Mouse (Mus musculus) midbrain, postnatal 0 days (tissue): ENCODE data around the gene Nkx1-2. TPM values are rescaled to one million over a fixed set of nuclear protein-coding genes. Genes with fewer than 3 reads are reported as not detected.
A peak's percentile ranks its signal among the peaks of the same experiment; 100 is the strongest.

ENCODE experiments used
- ATAC-seq: fragments of 200-750 bp; cut with Nextera tagmentation; 2 replicates; pipeline ENCODE4 v1.8.0; 2017; ENCODE audit warnings: moderate number of reproducible peaks, mild to moderate bottlenecking, moderate TSS enrichment, moderate library complexity; ENCODE audit not compliant: low FRiP score
- DNase-seq: peaks from one replicate; pipeline ENCODE4 v3.0.0-alpha.2; 2015; ENCODE audit warnings: low spot score
- H3K27ac ChIP-seq: fragments of 300-500 bp; sonication (generic); 2 replicates; pipeline ENCODE4 v1.5.1; 2014; ENCODE audit warnings: low read depth, mild to moderate bottlenecking, low read length, mixed read lengths
- H3K27me3 ChIP-seq: fragments of 300-500 bp; sonication (generic); 2 replicates; pipeline ENCODE4 v1.6.1; 2014; ENCODE audit warnings: low read length, control low read depth, mixed read lengths; ENCODE audit not compliant: insufficient read depth
- H3K36me3 ChIP-seq: fragments of 300-500 bp; sonication (generic); 2 replicates; pipeline ENCODE4 v1.6.1; 2014; ENCODE audit warnings: low read length, control low read depth, mixed read lengths; ENCODE audit not compliant: insufficient read depth
- H3K4me1 ChIP-seq: fragments of 300-500 bp; sonication (generic); 2 replicates; pipeline ENCODE4 v1.6.1; 2014; ENCODE audit warnings: mild to moderate bottlenecking, control low read depth, antibody characterized with exemption, low read length, mixed read lengths; ENCODE audit not compliant: insufficient read depth
- H3K4me2 ChIP-seq: fragments of 300-500 bp; sonication (generic); 2 replicates; pipeline ENCODE4 v1.6.1; 2014; ENCODE audit warnings: low read depth, mild to moderate bottlenecking, low read length, mixed read lengths; ENCODE audit not compliant: poor library complexity, severe bottlenecking
- H3K4me3 ChIP-seq: fragments of 300-500 bp; sonication (generic); 2 replicates; pipeline ENCODE4 v1.5.1; 2014; ENCODE audit warnings: low read depth, mild to moderate bottlenecking, low read length, moderate library complexity
- H3K9ac ChIP-seq: fragments of 300-500 bp; sonication (generic); replicated peaks from 2 replicates; pipeline ENCODE4 v1.6.1; 2014; ENCODE audit warnings: mild to moderate bottlenecking, low read length, moderate library complexity, mixed read lengths; ENCODE audit not compliant: poor library complexity, severe bottlenecking
- H3K9me3 ChIP-seq: fragments of 300-500 bp; sonication (generic); 2 replicates; pipeline ENCODE4 v1.6.1; 2016; ENCODE audit warnings: low read length, control low read depth
- CTCF ChIP-seq: IDR thresholded peaks from 2 replicates; pipeline ENCODE4 v1.5.1; 2016; ENCODE audit warnings: antibody characterized with exemption, mild to moderate bottlenecking
- WGBS: fragments of 180-500 bp; shearing (Covaris S2); extraction: QIAGEN DNeasy Blood & Tissue Kit; methylation state at CpG from one replicate; pipeline ENCODE4 v1.1.7; 2014; 5-methylcytosine and 5-hydroxymethylcytosine counted together
- polyA plus RNA-seq: library from polyadenylated mRNA; unstranded; fragments of >200 nt; fragmentation: Nextera tagmentation; extraction: Ambion mirVana; gene quantifications from 2 replicates; pipeline ENCODE4 v1.2.1, GENCODE M21; 2015
- total RNA-seq: library from RNA; depleted of rRNA; stranded (reverse); fragments of >200 nt; gene quantifications from 2 replicates; pipeline ENCODE4 v1.2.3, GENCODE M21; 2014

Gene Nkx1-2
- total and polyA plus RNA-seq, 2 experiments from 2014 or later: 0.10 to 0.60 TPM

DNA sequence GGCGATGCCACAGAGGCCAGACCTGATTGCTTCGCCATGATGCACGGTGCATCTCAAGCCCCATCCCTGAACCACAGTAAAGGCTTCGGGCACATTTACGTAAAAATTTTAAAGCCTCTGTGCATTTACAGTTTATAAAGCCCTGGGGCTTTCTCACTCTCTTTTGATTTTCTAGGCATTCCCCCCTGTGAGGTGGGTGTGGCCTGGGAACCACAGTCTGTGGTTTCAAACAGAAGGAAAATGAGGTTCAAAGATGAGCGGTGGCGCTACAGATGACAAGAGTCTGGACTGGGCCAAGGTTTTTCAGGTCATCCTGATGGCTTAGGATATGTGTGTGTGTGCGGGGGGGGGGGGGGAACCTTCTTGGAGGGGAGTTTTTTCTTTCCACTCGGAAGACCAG, 589 bp upstream of the Nkx1-2 start:
- DNase-seq (no peak), ATAC-seq (no peak)
- no peak for TF ChIP-seq CTCF
- no peak overlapping the region for H3K9ac ChIP-seq
- H3K4me3 ChIP-seq: peak overlapping the region; percentile 32
- no peaks in the 10 kb centered on the region for H3K36me3 ChIP-seq
- no peaks in the 10 kb centered on the region; the same call in none of the 2 replicates for H3K4me1 ChIP-seq
- peak overlapping the region; percentile 77 for H3K4me2 ChIP-seq
- WGBS: 3% methylated on average over 9 of the region's 9 CpGs
- peaks cover 63% of the 10 kb centered on the region for H3K27me3 ChIP-seq
- H3K27ac ChIP-seq: no peak overlapping the region
- H3K9me3 ChIP-seq: no peaks in the 10 kb centered on the region

- ATAC-seq (no peak), DNase-seq (no peak)
- peak overlapping the region; percentile 37 for H3K4me3 ChIP-seq
- H3K27me3 ChIP-seq: peaks cover 64% of the 10 kb centered on the region
- no peaks in the 10 kb centered on the region for H3K36me3 ChIP-seq
- H3K9me3 ChIP-seq: no peaks in the 10 kb centered on the region
- H3K9ac ChIP-seq: peak overlapping the region; percentile 14; the same call in 1 of the 2 replicates
- no peaks in the 10 kb centered on the region; the same call in none of the 2 replicates for H3K4me1 ChIP-seq
- no peak for TF ChIP-seq CTCF
- peak overlapping the region; percentile 88 for H3K4me2 ChIP-seq
- H3K27ac ChIP-seq: no peak overlapping the region
- under 1% methylated on average over 43 of the region's 60 CpGs for WGBS
Observed at GRCm38 (mm10) chr7:132597251-132598041, 2.0 kb downstream of the Nkx1-2 start.

DNA sequence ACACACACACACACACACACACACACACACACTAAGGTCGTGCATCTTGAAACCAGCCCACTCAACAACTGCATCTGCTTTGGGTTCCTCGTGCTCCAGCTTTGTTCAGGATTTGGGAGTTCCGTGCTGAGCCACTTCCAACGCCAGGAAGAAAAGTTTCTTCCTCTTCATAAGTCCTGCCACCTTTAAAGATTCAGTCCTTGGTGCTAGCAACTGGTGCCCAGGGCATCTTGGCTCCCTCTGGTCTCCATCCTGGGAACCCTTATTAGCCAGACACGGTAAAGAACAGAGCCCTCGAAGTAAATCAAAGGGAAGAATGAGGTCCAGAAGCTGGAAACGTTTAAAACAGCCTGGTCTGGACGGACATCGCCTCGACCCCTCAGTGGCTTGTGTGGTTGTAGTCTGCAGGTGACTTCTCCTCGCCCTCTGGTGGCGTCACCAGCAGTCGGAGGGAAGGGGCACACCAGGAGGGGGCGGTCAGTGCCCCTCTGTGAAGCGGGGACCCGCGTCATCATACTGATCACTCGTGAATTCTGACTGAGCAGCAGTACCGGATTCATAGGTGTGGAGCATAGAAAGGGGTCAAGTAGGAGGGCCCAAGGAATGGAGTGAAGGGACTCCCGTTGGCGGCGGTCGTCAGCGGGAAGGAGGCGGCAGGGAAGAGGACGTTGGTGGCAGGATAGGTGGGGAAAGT, 2.7 kb downstream of the Nkx1-2 start:
- Histone ChIP-seq H3K4me1 (no peaks in the 10 kb centered on the region; the same call in none of the 2 replicates), H3K9me3 (no peaks in the 10 kb centered on the region), H3K36me3 (no peaks in the 10 kb centered on the region), H3K4me2 (peak overlapping the region; percentile 88), H3K9ac (no peak overlapping the region), H3K4me3 (peak overlapping the region; percentile 37), H3K27me3 (peaks cover 57% of the 10 kb centered on the region), H3K27ac (no peak overlapping the region)
- DNase-seq (no peak), ATAC-seq (no peak)
- 9% methylated on average over 22 of the region's 26 CpGs for WGBS
- TF ChIP-seq CTCF: peak; percentile 53

- H3K4me2 ChIP-seq: no peak overlapping the region
- H3K36me3 ChIP-seq: no peaks in the 10 kb centered on the region
- H3K9me3 ChIP-seq: no peaks in the 10 kb centered on the region
- H3K4me1 ChIP-seq: no peaks in the 10 kb centered on the region; the same call in none of the 2 replicates
- H3K4me3 ChIP-seq: no peak overlapping the region
- H3K9ac ChIP-seq: no peak overlapping the region
- DNase-seq: no peak
- no peak overlapping the region for H3K27ac ChIP-seq
- 90% methylated on average over 3 of the region's 3 CpGs for WGBS
- TF ChIP-seq CTCF: no peak
- ATAC-seq: no peak
- H3K27me3 ChIP-seq: peaks cover 49% of the 10 kb centered on the region
Observed at GRCm38 (mm10) chr7:132595787-132596186, 3.6 kb downstream of the Nkx1-2 start.

GRCm38 (mm10) chr7:132594325-132594724, 5.1 kb downstream of the Nkx1-2 start:
- Histone ChIP-seq H3K4me1 (no peaks in the 10 kb centered on the region; the same call in none of the 2 replicates), H3K9me3 (no peaks in the 10 kb centered on the region), H3K4me3 (no peak overlapping the region), H3K27me3 (peaks cover 42% of the 10 kb centered on the region), H3K9ac (no peak overlapping the region), H3K4me2 (no peak overlapping the region), H3K27ac (no peak overlapping the region), H3K36me3 (no peaks in the 10 kb centered on the region)
- 96% methylated on average over 2 of the region's 2 CpGs for WGBS
- no peak for ATAC-seq
- no peak for DNase-seq
- no peak for TF ChIP-seq CTCF

GRCm38 (mm10) chr7:132593762-132594161, 5.7 kb downstream of the Nkx1-2 start:
- no peak for TF ChIP-seq CTCF
- Histone ChIP-seq H3K36me3 (no peaks in the 10 kb centered on the region), H3K9me3 (no peaks in the 10 kb centered on the region), H3K27me3 (peaks cover 37% of the 10 kb centered on the region), H3K4me1 (no peaks in the 10 kb centered on the region; the same call in 1 of the 2 replicates), H3K27ac (no peak overlapping the region), H3K4me3 (no peak overlapping the region), H3K9ac (no peak overlapping the region), H3K4me2 (no peak overlapping the region)
- DNase-seq (no peak), ATAC-seq (no peak)
- WGBS: 65% methylated on average over 2 of the region's 2 CpGs
